In the genomic region with DNA sequence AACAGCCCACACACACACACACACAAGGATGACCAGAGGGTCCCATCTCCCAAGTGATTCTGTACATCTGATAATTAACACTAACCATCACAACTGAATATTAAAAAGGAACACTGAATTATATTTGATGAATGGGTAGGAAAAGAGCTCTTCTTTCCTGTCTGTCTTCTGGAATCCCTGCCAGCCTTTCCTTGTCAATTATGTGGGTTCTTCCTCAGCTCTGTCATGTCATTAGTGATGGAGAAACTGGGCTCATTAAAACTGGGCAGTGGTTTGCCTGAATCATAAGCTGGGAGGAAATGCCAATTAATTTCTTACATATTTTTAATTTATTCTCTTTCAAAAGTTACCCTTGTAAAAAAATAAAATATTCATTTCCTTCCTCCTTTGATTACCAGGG, we compare ENCODE assay signal across 16 mouse cellular contexts. TPM values are rescaled to one million over a fixed set of nuclear protein-coding genes. Genes with fewer than 3 reads are reported as not detected.
DNase-seq lines count a peak whose midpoint lies in the region; ATAC-seq and TF ChIP-seq lines count a peak whose summit lies in the region.
"Had no signal": no experiment of that assay in that cellular context is flagged by ENCODE, and none has a peak within 500 bp of the region (broad histone marks: within the 10 kb centered on the region; RNA-seq: fewer than 3 reads in every experiment).

No protein-coding gene starts in this region.

- no peak overlapping the region for H3K4me2 ChIP-seq in neural tube, embryonic 13.5 days
- no peak overlapping the region for H3K4me2 ChIP-seq in neural tube, embryonic 15.5 days
- H3K4me2 ChIP-seq in liver, embryonic 11.5 days: no peak overlapping the region
- no peak overlapping the region for H3K4me2 ChIP-seq in liver, embryonic 15.5 days
- H3K4me2 ChIP-seq: embryonic facial prominence, embryonic 12.5 days; embryonic facial prominence, embryonic 15.5 days; heart, embryonic 11.5 days; hindbrain, embryonic 12.5 days; hindbrain, embryonic 15.5 days had no signal

- peak overlapping the region; percentile 38; the same call in 1 of the 2 replicates for H3K27ac ChIP-seq in liver, adult 2 months (replicated peaks; ENCODE audit: insufficient read depth, low read depth, low read length)
- H3K27ac ChIP-seq in neural tube, embryonic 13.5 days (replicated peaks): 0 out of 2 replicates have a peak overlapping the region, but pooled peaks have one; percentile 18
- no peak overlapping the region for H3K27ac ChIP-seq in neural tube, embryonic 15.5 days (replicated peaks)
- peak overlapping the region; percentile 48 for H3K27ac ChIP-seq in liver, embryonic 11.5 days (ENCODE audit: low read depth, low read length)
- peak overlapping the region; percentile 15; the same call in 1 of the 2 replicates for H3K27ac ChIP-seq in liver, embryonic 15.5 days (replicated peaks)
- H3K27ac ChIP-seq: embryonic facial prominence, embryonic 12.5 days; embryonic facial prominence, embryonic 15.5 days; gastrocnemius, adult 2 months; hindbrain, embryonic 12.5 days had no signal

- no peaks in the 10 kb centered on the region for H3K36me3 ChIP-seq in liver, adult 2 months (ENCODE audit: control insufficient read depth, insufficient read depth, low read length)
- no peaks in the 10 kb centered on the region for H3K36me3 ChIP-seq in neural tube, embryonic 13.5 days
- H3K36me3 ChIP-seq in neural tube, embryonic 15.5 days: no peaks in the 10 kb centered on the region
- H3K36me3 ChIP-seq in liver, embryonic 11.5 days (ENCODE audit: control insufficient read depth, insufficient read depth, low read length): no peaks in the 10 kb centered on the region
- H3K36me3 ChIP-seq in liver, embryonic 15.5 days (replicated peaks): no peaks in the 10 kb centered on the region
- H3K36me3 ChIP-seq: embryonic facial prominence, embryonic 12.5 days; embryonic facial prominence, embryonic 15.5 days; hindbrain, embryonic 12.5 days; hindbrain, embryonic 15.5 days had no signal

- no peak overlapping the region for H3K9ac ChIP-seq in liver, adult 2 months (ENCODE audit: low read depth, low read length)
- no peak overlapping the region for H3K9ac ChIP-seq in neural tube, embryonic 13.5 days
- no peak overlapping the region for H3K9ac ChIP-seq in neural tube, embryonic 15.5 days (replicated peaks)
- H3K9ac ChIP-seq in liver, embryonic 11.5 days (ENCODE audit: low read depth, low read length): no peak overlapping the region
- no peak overlapping the region for H3K9ac ChIP-seq in liver, embryonic 15.5 days
- H3K9ac ChIP-seq: embryonic facial prominence, embryonic 12.5 days; embryonic facial prominence, embryonic 15.5 days; forebrain, postnatal 0 days; hindbrain, embryonic 12.5 days; hindbrain, embryonic 15.5 days had no signal

- no peaks in the 10 kb centered on the region for H3K9me3 ChIP-seq in neural tube, embryonic 13.5 days
- H3K9me3 ChIP-seq in neural tube, embryonic 15.5 days (replicated peaks): no peaks in the 10 kb centered on the region
- no peaks in the 10 kb centered on the region for H3K9me3 ChIP-seq in liver, embryonic 11.5 days (ENCODE audit: control insufficient read depth, low read length)
- H3K9me3 ChIP-seq in liver, embryonic 15.5 days (replicated peaks): no peaks in the 10 kb centered on the region
- H3K9me3 ChIP-seq: embryonic facial prominence, embryonic 12.5 days; embryonic facial prominence, embryonic 15.5 days; hindbrain, embryonic 12.5 days; hindbrain, embryonic 15.5 days had no signal

- H3K4me3 ChIP-seq in liver, adult 2 months (ENCODE audit: insufficient read depth, low read depth, low read length): no peak overlapping the region
- no peak overlapping the region for H3K4me3 ChIP-seq in neural tube, embryonic 13.5 days
- H3K4me3 ChIP-seq in neural tube, embryonic 15.5 days (replicated peaks): no peak overlapping the region
- no peak overlapping the region for H3K4me3 ChIP-seq in liver, embryonic 11.5 days (ENCODE audit: low read depth, low read length)
- no peak overlapping the region for H3K4me3 ChIP-seq in liver, embryonic 15.5 days (replicated peaks)
- H3K4me3 ChIP-seq: embryonic facial prominence, embryonic 12.5 days; embryonic facial prominence, embryonic 15.5 days; gastrocnemius, adult 2 months; hindbrain, embryonic 12.5 days; hindbrain, embryonic 15.5 days had no signal

- H3K27me3 ChIP-seq in liver, adult 2 months (ENCODE audit: control insufficient read depth, insufficient read depth, low read length): no peaks in the 10 kb centered on the region
- no peaks in the 10 kb centered on the region for H3K27me3 ChIP-seq in neural tube, embryonic 13.5 days
- no peaks in the 10 kb centered on the region for H3K27me3 ChIP-seq in neural tube, embryonic 15.5 days (replicated peaks)
- H3K27me3 ChIP-seq in liver, embryonic 11.5 days (replicated peaks; ENCODE audit: control insufficient read depth, insufficient read depth, low read length): no peaks in the 10 kb centered on the region
- no peaks in the 10 kb centered on the region for H3K27me3 ChIP-seq in liver, embryonic 15.5 days
- H3K27me3 ChIP-seq: embryonic facial prominence, embryonic 12.5 days; embryonic facial prominence, embryonic 15.5 days; hindbrain, embryonic 12.5 days; hindbrain, embryonic 15.5 days had no signal

- no peak for TF ChIP-seq POLR2A in liver, adult 2 months (IDR thresholded peaks at IDR 0.05; ENCODE audit: extremely low read depth, insufficient read depth, low read length)

- DNase-seq in liver, adult 2 months (ENCODE audit: extremely low read depth, low read depth, low spot score): no peak
- DNase-seq in liver: no peak
- no peak for DNase-seq in liver, embryonic 11.5 days (ENCODE audit: low spot score)
- DNase-seq in cerebellum, postnatal 4 days (ENCODE audit: low spot score in 2 of 2): no peak
- no peak for DNase-seq in layer of hippocampus, postnatal 10 days (ENCODE audit: low spot score in 2 of 2)
- DNase-seq: forebrain, postnatal 0 days had no signal

- no peak for ATAC-seq in neural tube, embryonic 13.5 days (ENCODE audit: low read depth)
- ATAC-seq in neural tube, embryonic 15.5 days (ENCODE audit: low FRiP score): no peak
- ATAC-seq in liver, embryonic 11.5 days (replicated peaks; ENCODE audit: low FRiP score): no peak
- no peak for ATAC-seq in liver, embryonic 15.5 days (ENCODE audit: insufficient read depth)
- ATAC-seq: forebrain, embryonic 14.5 days had no signal

- H3K79me2 ChIP-seq in liver, adult 2 months (ENCODE audit: control insufficient read depth, insufficient read depth, low read length): no peaks in the 10 kb centered on the region

- peaks cover 20% of the 10 kb centered on the region for H3K4me1 ChIP-seq in liver, adult 2 months (ENCODE audit: control insufficient read depth, insufficient read depth, low read length)
- 0 out of 2 replicates have a peak, but pooled peaks cover 4% of the 10 kb centered on the region for H3K4me1 ChIP-seq in neural tube, embryonic 13.5 days (replicated peaks)
- H3K4me1 ChIP-seq in neural tube, embryonic 15.5 days: 0 out of 2 replicates have a peak, but pooled peaks cover 3% of the 10 kb centered on the region
- no peaks in the 10 kb centered on the region for H3K4me1 ChIP-seq in liver, embryonic 11.5 days (replicated peaks; ENCODE audit: control insufficient read depth, insufficient read depth, low read length)
- H3K4me1 ChIP-seq in liver, embryonic 15.5 days (replicated peaks): peaks cover 9% of the 10 kb centered on the region
- H3K4me1 ChIP-seq: embryonic facial prominence, embryonic 12.5 days; embryonic facial prominence, embryonic 15.5 days; hindbrain, embryonic 12.5 days had no signal

- TF ChIP-seq CTCF in liver, adult 2 months (IDR thresholded peaks at IDR 0.05; ENCODE audit: low read depth, low read length): no peak

RNA-seq across cellular contexts. Expression of a gene that starts 18.2 kb away (rescaled TPM):
- 56.1 and 56.8 TPM in 2 replicates for total RNA-seq in liver, adult 2 months (2014; rRNA removed)
- 107 and 154 TPM in 2 replicates for polyA plus RNA-seq in liver, adult 2 months (2012; rRNA removed)
- 4.1 and 4.3 TPM in 2 replicates for polyA plus RNA-seq in neural tube, embryonic 13.5 days (2015; fragmentation: Nextera tagmentation; extraction: Ambion mirVana)
- polyA plus RNA-seq in neural tube, embryonic 15.5 days (2015; fragmentation: Nextera tagmentation; extraction: Ambion mirVana): 6.5 and 8.8 TPM in 2 replicates
- polyA plus RNA-seq in liver, embryonic 11.5 days (2014; fragmentation: Nextera tagmentation; extraction: Ambion mirVana): 13.8 and 14.4 TPM in 2 replicates
- polyA plus RNA-seq in liver, embryonic 15.5 days (2015; fragmentation: Nextera tagmentation; extraction: Ambion mirVana): 13.3 and 14.9 TPM in 2 replicates
- 10 to 100 TPM; 42.6 to 47.8 TPM for total RNA-seq in layer of hippocampus, postnatal 10 days (2021)

RNA-seq across cellular contexts. Expression of a gene that starts 29.4 kb away (rescaled TPM):
- 18.1 and 21.8 TPM in 2 replicates for total RNA-seq in liver, adult 2 months (2014; rRNA removed)
- polyA plus RNA-seq in liver, adult 2 months (2012; rRNA removed): 1.5 and 1.7 TPM in 2 replicates
- 145 and 161 TPM in 2 replicates for polyA plus RNA-seq in neural tube, embryonic 13.5 days (2015; fragmentation: Nextera tagmentation; extraction: Ambion mirVana)
- polyA plus RNA-seq in neural tube, embryonic 15.5 days (2015; fragmentation: Nextera tagmentation; extraction: Ambion mirVana): 115 and 128 TPM in 2 replicates
- 124 and 131 TPM in 2 replicates for polyA plus RNA-seq in liver, embryonic 11.5 days (2014; fragmentation: Nextera tagmentation; extraction: Ambion mirVana)
- 43.5 and 52.1 TPM in 2 replicates for polyA plus RNA-seq in liver, embryonic 15.5 days (2015; fragmentation: Nextera tagmentation; extraction: Ambion mirVana)
- 10 to 100 TPM; 68.7 to 90.3 TPM for total RNA-seq in layer of hippocampus, postnatal 10 days (2021)

Comparison
In these comparisons a context has a peak if more than half of its experiments do, and no peak if none do; other contexts are left out.
1. RNA of a gene that starts 29.4 kb away (polyA plus RNA-seq): 145 to 161 TPM in neural tube, embryonic 13.5 days, 124 to 131 TPM in liver, embryonic 11.5 days, 115 to 128 TPM in neural tube, embryonic 15.5 days and 43.5 to 52.1 TPM in liver, embryonic 15.5 days; 1.5 to 1.7 TPM in liver, adult 2 months; every median in the first group is over 10 times any median in the second.